Mouse (Mus musculus) liver, embryonic 13.5 days (tissue): ENCODE results near the gene Klhdc7b. TPM values are rescaled to one million over a fixed set of nuclear protein-coding genes. Genes with fewer than 3 reads are reported as not detected.

Experiments used
- ATAC-seq: fragments of 200-750 bp; cut with Nextera tagmentation; 2 replicates; pipeline ENCODE4 v1.8.0; 2017; ENCODE audit warnings: low read depth, mild to moderate bottlenecking, moderate number of reproducible peaks, moderate library complexity
- DNase-seq: peaks from one replicate; pipeline ENCODE4 v3.0.0; 2022
- H3K27ac ChIP-seq: fragments of 300-500 bp; sonication (generic); 2 replicates; pipeline ENCODE4 v1.5.1; 2015; ENCODE audit warnings: moderate library complexity, mild to moderate bottlenecking, inconsistent platforms
- H3K27me3 ChIP-seq: fragments of 300-500 bp; sonication (generic); 2 replicates; pipeline ENCODE4 v1.6.1; 2015; ENCODE audit warnings: mild to moderate bottlenecking, inconsistent platforms
- H3K36me3 ChIP-seq: fragments of 300-500 bp; sonication (generic); 2 replicates; pipeline ENCODE4 v1.6.1; 2015; ENCODE audit warnings: mild to moderate bottlenecking, inconsistent platforms
- H3K4me1 ChIP-seq: fragments of 300-500 bp; sonication (generic); replicated peaks from 2 replicates; pipeline ENCODE4 v1.6.1; 2015; ENCODE audit warnings: inconsistent platforms
- H3K4me2 ChIP-seq: fragments of 300-500 bp; sonication (generic); 2 replicates; pipeline ENCODE4 v1.6.1; 2015; ENCODE audit warnings: inconsistent platforms, mild to moderate bottlenecking, moderate library complexity
- H3K4me3 ChIP-seq: fragments of 300-500 bp; sonication (generic); replicated peaks from 2 replicates; pipeline ENCODE4 v1.5.1; 2015; ENCODE audit warnings: mild to moderate bottlenecking, inconsistent platforms
- H3K9ac ChIP-seq: fragments of 300-500 bp; sonication (generic); 2 replicates; pipeline ENCODE4 v1.6.1; 2015; ENCODE audit warnings: mild to moderate bottlenecking, inconsistent platforms
- H3K9me3 ChIP-seq: fragments of 300-500 bp; sonication (generic); replicated peaks from 2 replicates; pipeline ENCODE4 v1.6.1; 2016; ENCODE audit warnings: inconsistent platforms
- WGBS: fragments of 180-500 bp; shearing (Covaris S2); methylation state at CpG from one replicate; pipeline ENCODE4 v1.1.7; 2015; ENCODE audit not compliant: insufficient replicate concordance; 5-methylcytosine and 5-hydroxymethylcytosine counted together
- polyA plus RNA-seq: library from polyadenylated mRNA; unstranded; fragments of >200 nt; fragmentation: Nextera tagmentation; extraction: Ambion mirVana; gene quantifications from 2 replicates; pipeline ENCODE4 v1.2.1, GENCODE M21; 2015

Klhdc7b gene
- polyA plus RNA-seq, result not detected in 2 replicates

DNA sequence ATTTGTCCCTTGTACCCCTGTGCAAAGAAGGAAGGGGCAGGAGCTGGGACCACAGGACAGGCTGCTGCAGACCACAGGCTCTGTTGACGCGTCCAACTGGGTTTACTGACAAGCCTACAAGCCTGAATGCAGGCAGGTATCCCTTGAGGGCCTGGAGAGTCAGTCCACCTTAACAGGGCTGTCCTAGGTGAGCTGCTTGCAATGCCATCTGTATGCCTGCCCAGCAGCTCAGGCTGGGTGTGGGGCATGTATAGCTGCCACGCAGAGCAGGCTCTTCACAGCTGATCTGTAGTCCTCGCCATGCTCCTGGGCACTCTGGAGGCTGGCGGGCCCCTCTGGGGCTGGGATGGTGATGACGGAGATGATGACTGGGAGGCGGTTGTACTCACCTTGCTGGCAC is at the start of gene Klhdc7b:
TSS of gene Klhdc7b (plus strand) at position 301 of the 400 bp plus-strand sequence.
- WGBS, result 64% methylated on average over 7 of the region's 7 CpGs
- no peaks in the 10 kb centered on the region for H3K9me3 ChIP-seq
- H3K9ac ChIP-seq, result no peak within 1 kb of the TSS
- H3K4me3 ChIP-seq, result no peak within 1 kb of the TSS
- no peak within 1 kb of the TSS for H3K27ac ChIP-seq
- H3K4me2 ChIP-seq, result no peak within 1 kb of the TSS
- ATAC-seq, result no peak
- H3K27me3 ChIP-seq, result peaks cover 16% of the 10 kb centered on the region
- no peak for DNase-seq
- peaks cover 1% of the 10 kb centered on the region for H3K4me1 ChIP-seq
- no peaks in the 10 kb centered on the region for H3K36me3 ChIP-seq

DNA sequence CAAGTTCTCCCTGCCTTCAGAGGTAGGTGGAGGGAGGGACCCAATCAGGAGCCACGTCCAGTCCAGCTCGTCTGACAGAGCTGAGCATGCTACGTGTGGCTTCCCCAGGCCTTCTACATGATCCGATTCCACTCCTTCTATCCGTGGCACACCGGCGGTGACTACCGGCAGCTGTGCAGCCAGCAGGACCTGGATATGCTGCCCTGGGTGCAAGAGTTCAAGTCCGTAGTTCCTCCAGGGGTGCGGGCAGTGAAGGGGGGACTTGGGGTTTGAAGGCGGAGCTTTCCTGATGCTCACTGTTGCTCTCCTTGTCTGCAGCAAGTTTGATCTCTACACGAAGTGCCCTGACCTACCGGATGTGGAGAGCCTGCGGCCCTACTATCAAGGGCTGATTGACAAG is 48.3 kb upstream of the Klhdc7b start:
- no peak overlapping the region for H3K4me2 ChIP-seq
- no peak for ATAC-seq
- H3K27me3 ChIP-seq, result 0 out of 2 replicates have a peak, but pooled peaks cover 5% of the 10 kb centered on the region
- H3K36me3 ChIP-seq, result no peaks in the 10 kb centered on the region
- H3K9ac ChIP-seq, result no peak overlapping the region
- 0 out of 2 replicates have a peak, but pooled peaks cover 4% of the 10 kb centered on the region for H3K4me1 ChIP-seq
- DNase-seq, result no peak
- H3K27ac ChIP-seq, result no peak overlapping the region
- H3K9me3 ChIP-seq, result no peaks in the 10 kb centered on the region
- 72% methylated on average over 14 of the region's 14 CpGs for WGBS
- no peak overlapping the region for H3K4me3 ChIP-seq

DNA sequence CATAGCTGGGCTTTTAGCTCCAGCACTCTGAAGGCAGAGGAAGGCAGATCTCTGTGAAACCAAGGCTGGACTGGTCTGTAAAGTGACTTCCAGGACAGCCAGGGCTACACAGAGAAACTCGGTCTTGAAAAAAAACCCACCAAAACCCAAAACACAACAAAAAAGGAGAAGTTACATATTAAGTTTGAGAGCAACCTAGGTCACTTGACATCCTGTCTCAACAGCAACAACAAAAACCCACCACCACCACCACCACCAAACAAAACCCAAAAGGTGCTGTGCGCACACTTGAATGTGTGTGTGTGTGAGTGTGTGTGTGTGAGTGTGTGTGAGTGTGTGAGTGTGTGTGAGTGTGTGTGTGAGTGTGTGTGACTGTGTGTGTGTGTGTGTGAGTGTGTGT is 45.0 kb upstream of the Klhdc7b start:
- no peak for DNase-seq
- H3K9ac ChIP-seq, result no peak overlapping the region
- no peaks in the 10 kb centered on the region for H3K36me3 ChIP-seq

DNA sequence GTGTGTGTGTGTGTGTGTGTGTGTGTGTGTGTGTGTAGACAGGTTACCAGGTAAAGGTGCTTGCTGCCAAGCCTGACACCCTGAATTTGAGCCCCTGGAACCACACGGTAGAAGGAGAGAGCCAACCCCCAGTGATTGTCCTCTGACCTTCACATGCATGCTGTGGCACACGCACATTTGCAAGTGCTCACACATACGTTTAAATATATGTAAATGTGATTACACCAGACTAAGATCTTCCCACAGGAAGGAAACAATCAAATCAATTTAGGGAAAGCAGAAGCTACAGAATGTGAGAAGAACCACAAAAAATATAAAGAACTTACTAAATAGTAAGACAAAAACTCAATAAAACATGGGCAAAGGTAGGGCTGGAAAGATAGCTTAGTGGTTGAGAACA is 44.6 kb upstream of the Klhdc7b start:
- H3K9me3 ChIP-seq, result no peaks in the 10 kb centered on the region
- H3K4me1 ChIP-seq, result 0 out of 2 replicates have a peak, but pooled peaks cover 4% of the 10 kb centered on the region
- H3K4me3 ChIP-seq, result no peak overlapping the region
- WGBS, result 42% methylated on average over 3 of the region's 3 CpGs
- H3K27me3 ChIP-seq, result 0 out of 2 replicates have a peak, but pooled peaks cover 5% of the 10 kb centered on the region
- DNase-seq (no peak), ATAC-seq (no peak)
- no peak overlapping the region for H3K4me2 ChIP-seq
- H3K9ac ChIP-seq, result no peak overlapping the region
- H3K36me3 ChIP-seq, result no peaks in the 10 kb centered on the region
- H3K27ac ChIP-seq, result no peak overlapping the region

More for the DNA sequence above, 45.0 kb upstream of the Klhdc7b start:
- Histone ChIP-seq H3K4me2 (no peak overlapping the region), H3K9me3 (no peaks in the 10 kb centered on the region), H3K27ac (no peak overlapping the region), H3K27me3 (0 out of 2 replicates have a peak, but pooled peaks cover 5% of the 10 kb centered on the region), H3K4me1 (0 out of 2 replicates have a peak, but pooled peaks cover 4% of the 10 kb centered on the region), H3K4me3 (no peak overlapping the region)
- WGBS, result 37% methylated on average over 2 of the region's 2 CpGs
- ATAC-seq, result no peak

DNA sequence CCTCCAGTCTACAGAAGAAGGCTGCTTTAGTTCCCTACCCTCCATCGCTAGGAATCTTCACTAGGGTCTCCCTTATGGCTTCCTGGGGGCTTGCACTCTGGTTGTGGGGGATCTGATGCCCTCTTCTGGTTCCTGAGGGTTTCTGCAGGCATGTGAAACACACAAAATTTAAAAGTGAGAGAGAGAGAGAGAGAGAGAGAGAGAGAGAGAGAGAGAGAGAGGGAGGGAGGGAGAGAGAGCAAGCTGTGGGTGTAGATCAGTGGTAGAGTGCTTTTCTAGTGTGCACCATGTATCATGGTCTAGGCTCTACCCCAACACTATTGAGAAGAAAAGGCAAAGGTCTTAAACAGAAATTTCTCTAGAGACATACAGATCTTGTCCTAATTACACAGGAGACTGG is 43.0 kb upstream of the Klhdc7b start:
- no peak for DNase-seq
- Histone ChIP-seq H3K27ac (no peak overlapping the region), H3K36me3 (no peaks in the 10 kb centered on the region), H3K27me3 (no peaks in the 10 kb centered on the region), H3K9ac (no peak overlapping the region), H3K9me3 (no peaks in the 10 kb centered on the region), H3K4me2 (no peak overlapping the region), H3K4me1 (no peaks in the 10 kb centered on the region), H3K4me3 (no peak overlapping the region)
- no peak for ATAC-seq
- WGBS, result 35% methylated on average over 1 of the region's 1 CpGs

DNA sequence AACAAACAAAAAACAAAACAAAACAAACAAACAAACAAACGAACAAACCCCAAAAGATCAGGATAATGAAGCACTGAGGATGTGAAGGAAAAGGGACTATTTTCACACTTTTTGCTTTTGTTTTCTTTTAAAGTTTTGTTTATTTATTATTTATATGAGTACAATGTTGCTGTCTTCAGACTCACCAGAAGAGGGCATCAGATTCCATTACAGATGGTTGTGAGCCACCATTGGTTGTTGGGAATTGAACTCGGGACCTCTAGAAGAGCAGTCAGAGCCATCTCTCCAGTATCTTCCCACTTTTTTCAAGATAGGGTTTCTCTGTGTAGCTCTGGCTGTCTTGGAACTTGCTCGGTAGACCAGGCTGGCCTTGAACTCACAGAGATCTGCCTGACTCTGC is 41.4 kb upstream of the Klhdc7b start:
- 59% methylated on average over 3 of the region's 3 CpGs for WGBS
- Histone ChIP-seq H3K9me3 (no peaks in the 10 kb centered on the region), H3K4me3 (no peak overlapping the region), H3K36me3 (no peaks in the 10 kb centered on the region), H3K27me3 (no peaks in the 10 kb centered on the region), H3K4me2 (no peak overlapping the region), H3K9ac (no peak overlapping the region), H3K4me1 (no peaks in the 10 kb centered on the region), H3K27ac (no peak overlapping the region)
- ATAC-seq (no peak), DNase-seq (no peak)

DNA sequence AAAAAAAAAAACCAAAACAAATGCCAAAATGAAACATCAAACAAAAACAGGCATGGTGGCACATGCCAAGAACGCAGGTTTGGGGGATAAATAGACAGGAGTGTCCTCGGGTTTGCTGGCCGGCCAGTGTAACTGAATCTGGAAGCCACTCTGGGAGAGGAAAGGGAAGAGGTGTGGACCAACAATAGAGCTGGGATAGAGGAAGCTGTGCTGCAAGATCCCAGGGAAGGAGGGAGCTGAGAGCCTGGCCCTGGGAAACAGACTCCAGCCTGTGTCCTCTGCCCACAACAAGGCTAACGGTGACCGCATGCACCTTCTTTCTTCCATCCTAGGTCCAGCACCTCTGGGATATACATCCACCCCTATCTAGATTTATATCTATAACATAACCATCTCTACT is 34.3 kb upstream of the Klhdc7b start:
- Histone ChIP-seq H3K9ac (no peak overlapping the region), H3K27me3 (no peaks in the 10 kb centered on the region), H3K4me2 (no peak overlapping the region), H3K36me3 (peaks cover 44% of the 10 kb centered on the region), H3K27ac (no peak overlapping the region), H3K4me1 (peaks cover 16% of the 10 kb centered on the region), H3K4me3 (no peak overlapping the region), H3K9me3 (no peaks in the 10 kb centered on the region)
- 82% methylated on average over 5 of the region's 5 CpGs for WGBS
- no peak for DNase-seq
- ATAC-seq, result no peak

DNA sequence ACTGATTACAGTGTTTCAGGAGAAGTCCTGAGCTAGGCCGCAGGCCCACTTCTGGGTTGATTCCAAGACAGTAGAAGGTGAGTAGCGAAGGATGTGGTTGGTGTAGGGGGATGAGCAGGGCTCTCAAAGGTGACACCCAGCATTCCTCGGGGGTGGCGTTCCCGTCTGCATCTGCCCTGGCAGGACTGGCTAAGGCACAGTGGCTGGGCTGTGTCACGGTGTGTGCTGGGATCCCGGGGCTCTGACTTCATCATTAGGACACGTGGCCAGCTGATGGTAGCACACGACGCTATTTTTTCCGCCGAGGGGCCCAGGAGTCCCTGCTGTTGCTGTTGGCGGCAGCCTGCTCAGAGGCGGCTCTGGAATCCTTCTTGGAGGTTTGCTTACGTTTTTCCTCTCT is 33.4 kb upstream of the Klhdc7b start:
- H3K27me3 ChIP-seq, result no peaks in the 10 kb centered on the region
- H3K9me3 ChIP-seq, result no peaks in the 10 kb centered on the region
- DNase-seq, result no peak
- 86% methylated on average over 15 of the region's 15 CpGs for WGBS
- H3K27ac ChIP-seq, result no peak overlapping the region
- no peak overlapping the region for H3K9ac ChIP-seq
- H3K36me3 ChIP-seq, result peaks cover 44% of the 10 kb centered on the region
- no peak overlapping the region for H3K4me2 ChIP-seq
- no peak overlapping the region for H3K4me3 ChIP-seq
- peaks cover 16% of the 10 kb centered on the region for H3K4me1 ChIP-seq
- no peak for ATAC-seq

DNA sequence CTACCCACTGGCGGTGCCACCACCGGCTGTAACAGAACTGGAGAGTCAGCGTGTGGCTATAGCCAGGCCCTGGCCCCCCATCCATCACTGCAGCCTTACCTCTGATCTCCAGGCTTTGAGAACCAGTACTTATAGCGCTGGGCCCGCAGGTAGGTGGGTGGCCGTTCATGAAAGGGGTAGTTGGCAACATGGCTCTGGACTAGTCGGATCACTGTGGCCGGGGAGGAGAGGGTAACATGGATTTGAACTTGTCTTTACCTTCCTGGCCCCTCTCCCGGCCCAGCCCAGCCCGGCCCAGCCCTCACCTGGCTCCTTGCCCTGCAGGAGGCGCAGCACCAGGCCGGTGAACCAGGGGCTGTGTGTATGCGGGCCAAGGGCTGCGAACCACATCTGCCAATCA is 32.7 kb upstream of the Klhdc7b start:
- Histone ChIP-seq H3K9me3 (no peaks in the 10 kb centered on the region), H3K4me3 (no peak overlapping the region), H3K4me2 (no peak overlapping the region), H3K27ac (no peak overlapping the region), H3K9ac (no peak overlapping the region), H3K36me3 (peaks cover 44% of the 10 kb centered on the region), H3K4me1 (peaks cover 21% of the 10 kb centered on the region), H3K27me3 (no peaks in the 10 kb centered on the region)
- ATAC-seq (no peak), DNase-seq (no peak)
- 92% methylated on average over 14 of the region's 14 CpGs for WGBS

DNA sequence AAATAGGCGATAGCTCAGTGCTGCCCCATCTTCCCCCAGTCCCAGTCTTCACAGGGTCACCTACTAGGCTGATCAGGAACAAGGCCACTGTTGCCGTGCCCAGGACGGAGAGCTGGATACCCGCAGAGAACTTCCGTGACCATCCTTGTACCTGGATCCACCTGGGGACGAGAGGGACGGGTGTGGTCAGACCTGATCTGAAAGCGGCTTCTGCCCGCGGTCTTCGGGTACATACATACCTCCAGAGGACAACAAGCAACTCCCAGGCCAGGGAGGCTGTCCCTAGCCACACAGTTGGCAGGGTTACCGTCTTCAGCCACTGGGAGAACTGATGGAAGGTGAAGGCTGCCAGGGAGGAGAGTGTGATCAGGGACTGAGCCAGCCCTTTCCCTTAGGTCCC is 31.9 kb upstream of the Klhdc7b start:
- Histone ChIP-seq H3K27ac (no peak overlapping the region), H3K4me2 (no peak overlapping the region), H3K4me3 (no peak overlapping the region), H3K9ac (no peak overlapping the region), H3K27me3 (no peaks in the 10 kb centered on the region), H3K36me3 (peaks cover 50% of the 10 kb centered on the region), H3K9me3 (no peaks in the 10 kb centered on the region), H3K4me1 (peaks cover 29% of the 10 kb centered on the region)
- DNase-seq (no peak), ATAC-seq (no peak)
- 94% methylated on average over 12 of the region's 12 CpGs for WGBS

DNA sequence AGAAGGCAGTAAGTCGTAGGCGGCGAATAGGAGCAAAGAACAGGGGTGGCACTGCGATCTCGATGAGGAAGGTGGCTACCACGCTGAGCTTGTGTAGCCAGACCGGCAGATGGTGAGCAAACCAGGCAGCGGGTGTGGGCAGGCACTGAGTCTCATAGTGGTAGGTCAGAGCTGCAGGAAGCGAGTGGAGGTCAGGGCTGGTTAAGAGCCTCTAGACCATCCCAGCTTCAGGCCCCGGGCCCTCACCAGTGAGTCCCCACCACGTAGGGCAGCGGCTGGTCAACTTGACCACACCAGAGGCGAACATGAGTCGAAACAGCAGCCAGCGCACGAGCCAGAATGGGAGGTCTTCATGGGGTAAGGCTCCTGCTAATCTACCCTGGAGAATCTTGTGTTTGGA is 30.9 kb upstream of the Klhdc7b start:
- DNase-seq (no peak), ATAC-seq (no peak)
- H3K4me1 ChIP-seq, result peaks cover 39% of the 10 kb centered on the region
- peak overlapping the region; percentile 71 for H3K4me3 ChIP-seq
- H3K9me3 ChIP-seq, result no peaks in the 10 kb centered on the region
- peaks cover 60% of the 10 kb centered on the region for H3K36me3 ChIP-seq
- no peak overlapping the region for H3K27ac ChIP-seq
- 93% methylated on average over 16 of the region's 16 CpGs for WGBS
- peak overlapping the region; percentile 86 for H3K9ac ChIP-seq
- H3K27me3 ChIP-seq, result no peaks in the 10 kb centered on the region
- H3K4me2 ChIP-seq, result peak overlapping the region; percentile 81

DNA sequence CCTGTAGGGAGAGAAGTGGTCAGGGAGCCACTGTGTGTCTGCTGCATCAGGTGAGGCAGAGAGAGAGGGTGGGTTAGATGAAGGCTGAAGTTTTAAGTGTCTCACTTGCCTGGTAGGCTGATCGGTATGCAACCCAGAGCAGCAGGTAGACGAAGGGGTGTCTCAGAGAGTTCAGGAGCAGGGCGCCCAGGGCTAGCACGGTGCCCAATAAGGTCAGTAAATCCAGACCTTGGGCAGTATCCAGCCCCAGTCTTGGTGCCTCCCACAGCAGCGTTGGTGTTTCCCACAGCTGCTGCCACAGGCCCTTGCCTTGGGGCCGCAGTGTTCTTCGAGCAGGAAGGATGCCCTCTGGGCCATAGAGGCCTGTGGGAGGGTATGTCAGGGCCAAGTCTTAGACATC is 30.3 kb upstream of the Klhdc7b start:
- H3K4me1 ChIP-seq, result peaks cover 45% of the 10 kb centered on the region
- H3K27me3 ChIP-seq, result no peaks in the 10 kb centered on the region
- peak overlapping the region; percentile 81 for H3K4me2 ChIP-seq
- no peaks in the 10 kb centered on the region for H3K9me3 ChIP-seq
- no peak for ATAC-seq
- H3K27ac ChIP-seq, result peak overlapping the region; percentile 84
- peaks cover 63% of the 10 kb centered on the region for H3K36me3 ChIP-seq
- H3K9ac ChIP-seq, result peak overlapping the region; percentile 86
- H3K4me3 ChIP-seq, result peak overlapping the region; percentile 71
- WGBS, result 79% methylated on average over 7 of the region's 7 CpGs
- no peak for DNase-seq
